Mouse (Mus musculus): ENCODE results near the gene Sumo3.

Sumo3 gene

DNA sequence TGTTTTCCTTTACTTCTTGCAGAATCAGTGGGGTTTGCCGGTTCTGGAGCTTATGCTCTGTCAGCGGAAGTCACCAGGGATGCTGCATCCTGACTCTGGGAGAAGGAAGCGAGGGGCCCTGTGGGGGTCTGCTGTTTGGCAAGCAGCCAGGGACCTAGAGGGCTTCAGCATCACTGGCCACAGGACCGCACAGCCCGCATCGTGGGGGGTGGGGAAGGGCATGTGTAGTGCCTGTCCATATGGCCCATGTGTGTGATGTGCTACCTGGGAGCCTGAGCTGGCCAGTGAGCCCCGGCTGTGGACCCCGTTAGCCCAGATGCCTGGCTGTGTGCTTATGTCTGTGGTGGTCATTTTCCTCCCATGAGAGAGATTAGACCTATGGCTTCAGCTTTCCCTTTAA lies 16.1 kb upstream of the Sumo3 start:
- no peak for DNase-seq

DNA sequence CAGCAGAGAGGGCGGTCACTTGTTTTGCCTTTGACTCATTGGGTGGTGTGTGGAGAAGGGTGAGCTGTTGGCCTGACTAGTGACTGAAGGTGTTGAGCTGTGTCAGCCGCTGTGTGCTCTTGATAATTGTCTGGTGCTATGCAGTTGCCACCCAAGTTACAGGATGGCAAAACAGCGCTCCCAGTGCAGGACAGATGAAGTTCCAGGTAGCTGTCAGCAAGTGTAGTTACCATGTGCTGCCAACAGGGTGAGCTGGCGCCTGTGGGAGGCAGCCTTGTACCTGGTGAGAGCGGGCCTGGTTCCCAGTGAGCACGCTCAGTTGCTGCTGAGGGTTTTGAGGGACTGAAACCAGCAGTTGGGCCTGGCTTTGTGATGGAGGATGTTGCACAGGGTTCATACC lies 15.1 kb upstream of the Sumo3 start:
- DNase-seq, result peak; percentile 66

DNA sequence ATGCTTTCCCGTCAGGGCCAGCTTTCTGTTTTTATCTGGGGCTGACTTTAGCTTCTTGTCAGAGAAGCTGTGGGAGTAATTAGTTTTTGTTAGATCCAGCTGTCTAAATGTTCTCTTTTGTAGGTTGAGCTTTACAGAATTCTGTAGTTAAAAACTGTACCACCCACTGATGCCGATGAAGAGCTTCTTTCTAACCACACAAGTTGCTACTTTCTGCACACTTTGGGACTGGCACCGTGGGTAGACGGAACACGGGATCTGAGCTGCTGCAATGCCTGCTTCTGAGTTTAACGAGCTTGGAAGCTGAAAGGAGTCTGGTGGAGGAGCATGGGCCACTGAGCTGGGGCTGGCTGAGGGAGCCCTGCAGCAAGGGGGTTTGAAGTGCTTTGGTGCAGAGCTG lies 14.4 kb upstream of the Sumo3 start:
- no peak for DNase-seq

DNA sequence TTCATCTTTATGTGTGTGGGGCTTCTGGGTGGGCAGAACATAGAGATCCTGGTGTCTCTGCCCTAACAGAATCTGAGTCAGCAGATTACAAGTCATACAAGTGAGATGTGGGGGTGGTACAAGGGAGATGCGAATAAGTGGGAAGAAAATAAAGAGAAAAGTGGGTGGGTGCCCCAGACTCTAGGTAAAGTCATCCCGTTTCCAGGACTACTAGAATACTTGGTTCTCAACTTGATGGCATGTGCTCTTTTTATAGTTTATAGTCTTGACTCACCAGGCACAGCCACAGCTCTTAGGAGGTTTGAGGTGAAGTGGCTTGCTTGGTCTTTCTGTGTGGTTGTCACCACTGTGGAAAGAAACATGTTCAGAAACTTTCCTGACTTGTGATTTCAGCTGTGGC lies 9.8 kb upstream of the Sumo3 start:
- DNase-seq, result no peak

DNA sequence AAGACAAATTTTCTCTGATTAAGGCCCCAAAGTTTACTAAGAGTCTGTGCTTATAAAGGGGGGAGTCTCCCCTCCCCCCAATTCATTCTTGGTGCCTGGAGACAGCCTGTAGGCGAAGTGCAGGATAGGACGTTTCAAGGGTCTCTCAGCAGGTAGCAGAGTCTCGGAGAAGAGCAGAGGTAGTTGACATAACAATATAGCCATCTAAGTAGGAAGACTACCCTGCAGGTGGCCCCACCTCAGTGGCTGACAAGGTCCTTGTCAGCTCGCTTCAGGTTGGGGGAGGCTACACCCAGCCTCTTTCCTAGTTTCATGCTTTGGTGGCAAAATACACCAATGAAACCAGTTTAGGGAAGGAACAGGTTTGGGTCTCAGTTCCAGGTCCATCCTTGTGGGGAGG lies 2.9 kb upstream of the Sumo3 start:
- DNase-seq, result no peak

DNA sequence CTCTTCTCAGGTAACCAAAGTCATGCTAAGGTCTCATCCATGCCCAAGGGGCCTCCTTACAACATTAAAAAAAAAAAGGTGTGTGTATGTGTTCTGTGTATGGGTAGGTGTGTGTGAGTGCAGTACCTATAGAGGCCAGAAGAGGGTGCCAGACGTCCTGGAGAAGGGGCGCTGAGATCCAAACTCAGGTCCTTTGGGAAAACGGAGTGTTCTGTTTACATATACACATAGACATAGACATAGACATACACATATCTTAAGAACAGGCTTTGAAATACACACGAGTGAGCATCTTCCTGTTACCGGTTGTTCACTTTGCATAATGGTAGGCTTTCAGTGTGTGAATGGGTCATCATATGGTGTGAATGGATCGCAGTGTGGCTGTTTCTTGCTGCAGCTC lies 1.8 kb upstream of the Sumo3 start:
- no peak for DNase-seq

DNA sequence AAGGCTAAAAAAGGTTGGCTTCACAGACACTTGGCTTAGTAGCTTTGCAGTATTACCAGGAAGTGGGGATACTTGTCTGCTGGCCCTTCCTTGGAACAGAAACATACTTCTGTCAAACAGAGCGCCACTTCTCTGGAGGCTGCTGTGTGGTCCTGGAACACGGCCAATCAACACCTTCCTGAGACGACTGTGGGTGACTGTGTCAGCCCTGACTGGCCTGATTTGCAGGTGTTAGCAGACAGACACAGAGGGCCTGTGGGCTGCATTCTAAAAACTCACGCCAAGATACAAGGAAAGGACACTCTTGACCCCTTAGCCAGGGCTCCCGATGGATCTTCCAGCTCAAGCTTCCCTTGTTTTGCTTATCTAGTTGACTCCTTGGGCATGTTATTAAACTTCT lies 939 bp upstream of the Sumo3 start:
- DNase-seq, result peak; percentile 57

DNA sequence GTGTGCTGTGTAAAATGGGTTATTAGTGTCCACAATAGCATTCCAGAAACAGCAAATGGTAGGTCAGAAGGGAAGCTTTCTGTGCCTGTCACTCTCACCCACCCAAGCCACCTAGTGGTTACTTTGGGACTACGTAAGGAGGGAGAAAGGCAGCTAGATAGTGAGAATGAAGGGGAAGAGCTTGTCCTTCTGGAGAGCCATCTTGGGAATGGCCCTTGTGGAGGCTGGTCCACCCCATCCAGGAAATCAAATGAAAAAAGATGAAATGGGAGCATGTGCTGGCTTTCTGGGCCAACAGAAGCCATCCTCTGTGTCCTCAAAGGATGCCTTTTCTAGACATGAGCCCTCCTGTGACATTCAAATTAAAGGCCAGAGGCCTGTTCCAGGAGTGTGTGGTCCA lies 529 bp upstream of the Sumo3 start:
- peak; percentile 64 for DNase-seq

DNA sequence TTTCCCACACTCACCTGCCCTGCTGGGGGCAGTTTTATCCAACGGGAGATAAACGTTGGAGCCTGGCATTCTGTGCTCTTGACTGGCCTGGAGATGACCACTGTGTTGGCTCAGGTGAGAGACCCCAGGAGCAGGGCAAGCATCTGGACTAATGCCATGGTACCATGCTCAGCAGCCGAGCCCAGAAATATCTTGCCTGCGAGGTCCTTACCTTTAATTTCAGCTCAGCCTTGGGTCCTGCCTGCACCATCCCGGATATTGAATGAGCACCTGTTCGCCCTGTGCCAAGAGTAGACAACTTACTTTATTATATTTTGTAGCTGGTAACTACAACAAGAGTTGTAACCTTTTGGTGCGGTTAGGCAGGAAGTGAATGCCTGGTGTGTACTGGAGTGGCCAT lies 958 bp downstream of the Sumo3 start:
- DNase-seq, result no peak

DNA sequence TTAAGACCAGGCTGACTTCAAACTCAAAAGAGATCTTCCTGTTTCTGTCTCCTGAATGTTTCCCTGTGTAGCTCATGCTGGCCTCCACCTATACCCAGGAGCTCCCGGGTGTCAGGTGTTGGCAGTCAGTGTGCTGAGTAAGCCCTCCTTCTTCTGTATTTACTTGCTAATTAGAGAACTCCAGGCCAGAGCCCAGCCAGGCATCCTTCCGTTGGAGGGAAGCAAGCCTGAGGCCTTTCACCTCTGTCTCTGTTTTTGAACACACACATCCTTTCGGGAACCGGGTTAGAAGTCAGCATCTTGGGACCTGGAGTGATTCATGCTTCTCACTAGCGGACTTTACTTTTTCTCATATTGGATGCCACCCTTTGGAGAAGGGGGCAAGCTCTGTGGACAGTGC lies 1.5 kb downstream of the Sumo3 start:
- DNase-seq, result no peak

DNA sequence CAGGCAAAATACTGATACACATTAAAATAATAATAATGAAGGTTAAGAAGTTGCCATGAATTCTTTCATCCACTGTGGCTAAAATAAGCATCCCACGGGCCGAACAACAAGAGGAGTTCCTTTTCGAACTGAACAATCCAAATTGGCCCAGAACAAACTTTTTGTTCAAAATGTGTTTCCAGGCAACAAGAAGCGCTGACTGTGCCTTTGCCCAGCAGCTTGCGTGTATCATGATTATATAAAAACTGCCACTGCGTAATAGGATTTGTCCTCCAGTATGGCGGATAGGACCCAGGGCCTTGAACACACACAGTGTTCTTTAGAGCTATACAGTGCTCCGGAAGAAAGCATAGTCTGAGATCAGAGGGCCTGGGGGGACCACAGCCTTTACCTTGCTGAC lies 2.7 kb downstream of the Sumo3 start:
- DNase-seq, result no peak

DNA sequence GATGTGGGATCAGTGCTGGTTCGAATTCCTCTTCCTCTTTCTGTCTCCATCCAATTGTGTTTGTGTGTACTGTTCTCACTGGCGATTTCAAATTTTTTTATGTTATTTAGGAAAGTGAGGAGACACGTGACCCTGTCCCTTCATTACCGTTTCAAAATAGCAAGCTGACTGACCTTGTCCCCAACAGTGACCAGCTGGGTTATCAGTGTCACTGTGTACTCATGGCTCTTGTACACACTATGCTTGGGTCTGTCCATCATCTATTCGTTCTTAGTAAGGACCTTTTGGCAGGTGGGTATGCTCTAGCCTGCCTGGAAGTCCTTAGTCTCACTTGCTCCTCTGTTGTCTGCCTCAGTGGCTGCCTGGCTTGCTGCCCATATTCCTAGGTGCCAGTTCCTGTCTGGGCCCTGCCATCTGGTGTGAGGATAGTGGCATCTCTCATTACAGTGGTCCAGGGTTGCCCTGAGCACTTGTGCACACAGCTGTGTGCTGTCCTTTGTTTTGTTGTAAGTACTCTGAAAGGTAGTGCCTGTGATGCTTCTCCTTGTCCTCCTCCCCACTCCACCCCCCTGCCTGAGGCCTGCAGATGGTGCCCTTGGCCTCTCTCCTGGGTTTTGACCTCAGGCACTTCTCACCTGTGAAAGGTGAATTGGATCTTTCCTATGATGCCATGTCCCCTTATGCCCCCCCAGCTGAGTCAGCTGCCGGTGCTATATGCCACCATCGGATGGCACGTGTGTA lies 4.5 kb downstream of the Sumo3 start:
- DNase-seq, result no peak

DNA sequence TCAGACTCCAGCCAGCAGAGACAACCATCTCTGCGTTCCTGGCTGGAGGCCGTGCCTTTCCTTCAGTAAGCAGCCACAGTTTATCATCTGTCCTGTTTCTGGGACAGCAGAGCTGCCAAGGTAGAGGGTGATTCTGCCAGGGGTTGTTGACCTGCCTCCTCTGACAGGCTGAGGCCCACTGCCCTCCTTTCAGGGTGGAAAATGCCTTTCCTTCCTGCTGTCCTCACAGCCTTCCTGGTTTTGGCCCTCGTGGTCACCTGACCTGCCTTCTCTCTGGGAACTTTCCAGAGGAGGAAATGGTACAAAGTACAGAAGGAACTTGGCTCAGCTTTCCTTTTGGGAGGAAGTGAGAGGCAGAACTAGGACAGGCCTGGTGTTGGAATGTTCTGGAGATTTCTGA lies 7.5 kb downstream of the Sumo3 start:
- DNase-seq, result peak; percentile 86

DNA sequence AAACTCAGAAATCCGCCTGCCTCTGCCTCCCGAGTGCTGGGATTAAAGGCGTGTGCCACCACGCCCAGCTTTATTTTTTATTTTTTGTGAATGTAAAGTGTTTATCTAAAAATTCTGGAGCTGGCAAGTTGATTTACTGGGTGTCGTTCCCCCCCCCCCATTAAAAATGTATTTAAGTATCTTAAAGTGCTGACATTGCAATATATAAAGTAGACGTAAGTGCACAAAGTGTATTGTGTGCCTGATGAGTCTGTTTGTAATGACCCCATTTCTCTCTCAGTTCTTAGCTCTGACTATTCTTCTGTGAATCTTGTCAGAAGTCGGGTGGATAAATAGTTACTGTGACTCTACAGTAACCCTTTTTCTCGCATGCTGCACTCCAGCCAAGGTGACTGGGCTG lies 9.8 kb downstream of the Sumo3 start:
- no peak for DNase-seq

DNA sequence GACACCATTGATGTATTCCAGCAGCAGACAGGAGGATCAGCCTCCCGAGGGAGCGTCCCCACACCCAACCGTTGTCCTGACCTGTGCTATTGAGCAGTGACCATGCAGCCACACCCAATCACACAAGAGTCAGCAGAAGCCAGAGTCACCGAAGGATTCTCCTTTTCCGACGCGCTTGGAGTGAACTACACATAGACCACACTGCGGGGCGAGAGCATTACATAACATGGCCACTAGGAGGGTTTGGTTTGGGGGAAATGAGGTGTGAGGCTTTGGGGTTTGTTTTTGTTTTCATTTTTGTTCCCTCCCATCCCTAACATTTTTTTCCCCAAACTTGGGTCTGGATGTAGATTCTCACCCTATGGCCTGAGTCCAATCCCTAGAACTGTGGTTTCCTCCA lies 10.3 kb downstream of the Sumo3 start:
- no peak for DNase-seq

DNA sequence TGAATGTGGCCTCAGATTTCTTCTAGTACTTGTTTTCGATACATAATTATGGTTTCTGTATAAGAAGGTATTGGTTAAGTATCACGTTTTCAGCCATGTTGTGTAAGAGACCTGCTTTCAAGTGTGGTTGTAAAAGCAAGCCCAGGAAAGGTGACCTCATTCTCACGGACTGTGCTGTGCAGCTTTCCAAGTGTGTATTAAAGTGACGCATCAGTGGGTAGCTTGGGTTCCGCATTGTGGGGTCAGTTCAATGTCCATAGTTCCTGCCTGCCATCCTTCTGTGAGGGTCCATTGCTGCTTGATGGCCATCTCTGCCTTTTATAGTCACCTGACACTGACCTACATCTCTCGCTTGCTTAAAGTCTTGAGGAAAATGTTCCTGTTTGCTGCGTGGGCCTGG lies 11.0 kb downstream of the Sumo3 start:
- DNase-seq, result no peak

DNA sequence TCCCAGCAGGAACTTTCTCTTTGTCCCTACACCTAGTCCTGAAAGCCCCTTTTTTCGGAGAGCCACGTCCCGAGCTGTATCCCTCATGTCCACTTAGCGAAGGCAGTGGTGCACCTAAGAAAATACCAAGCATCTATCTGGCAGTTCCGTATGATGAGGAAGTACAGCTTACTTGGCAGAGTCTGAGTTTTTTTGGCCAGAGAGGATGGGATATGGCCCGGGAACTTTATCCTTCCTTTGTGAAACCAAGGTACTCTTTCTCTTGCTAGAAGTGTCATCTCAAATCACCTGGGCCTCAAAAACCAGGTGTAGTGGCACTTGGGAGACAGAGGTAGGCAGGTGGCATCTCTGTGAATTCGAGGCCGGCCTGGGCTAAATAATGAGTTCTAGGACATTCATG lies 15.6 kb downstream of the Sumo3 start:
- no peak for DNase-seq

DNA sequence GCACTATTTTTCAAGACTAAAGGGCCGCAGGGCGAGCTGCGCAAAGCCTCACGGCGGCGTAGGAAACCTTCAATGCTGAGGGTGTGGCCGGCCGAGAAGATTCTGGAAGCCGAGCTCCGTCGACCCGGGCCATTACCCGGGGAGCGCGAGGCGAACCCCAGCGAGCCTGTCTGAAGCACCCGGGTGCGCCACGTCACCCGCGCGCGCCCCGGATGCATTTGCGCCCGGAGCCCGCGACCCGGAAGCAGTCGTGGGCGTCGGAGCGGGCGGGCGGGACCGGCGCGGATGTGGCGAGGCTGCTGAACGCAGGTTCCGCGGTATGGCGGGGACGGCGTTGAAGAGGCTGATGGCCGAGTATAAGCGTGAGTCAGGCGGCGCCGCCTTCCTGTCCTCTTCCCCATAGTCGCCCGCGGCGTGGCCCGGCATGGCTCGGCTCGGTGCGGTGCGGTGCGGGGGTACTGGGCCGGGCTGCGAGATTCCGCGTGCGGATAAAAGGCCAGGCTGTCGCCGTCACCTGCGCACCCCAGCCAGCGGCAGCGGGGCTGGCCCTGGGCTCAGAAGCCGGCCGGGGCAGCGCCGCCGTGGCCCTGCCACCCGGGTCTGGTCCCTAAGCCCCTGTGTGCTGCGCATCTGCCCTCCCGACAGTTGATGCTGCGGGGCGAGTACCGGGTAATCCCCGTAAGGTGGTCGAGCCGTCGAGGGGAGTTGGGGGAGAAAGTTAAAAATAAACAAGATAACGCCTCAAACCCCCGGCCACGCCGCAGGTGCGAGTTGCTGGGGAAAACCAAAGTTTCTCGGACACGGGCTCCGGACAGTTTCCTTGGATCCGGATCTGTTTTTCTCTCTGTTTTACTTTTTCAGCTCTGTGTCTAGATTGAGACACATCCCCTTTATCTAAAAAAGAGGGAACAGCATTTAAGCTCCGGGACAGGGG lies 16.4 kb downstream of the Sumo3 start, which contains the start of gene Ube2g2:
Gene Ube2g2, plus strand, starts transcription at position 221 of the 934 bp plus-strand sequence.
- DNase-seq, result peak; percentile 94

DNA sequence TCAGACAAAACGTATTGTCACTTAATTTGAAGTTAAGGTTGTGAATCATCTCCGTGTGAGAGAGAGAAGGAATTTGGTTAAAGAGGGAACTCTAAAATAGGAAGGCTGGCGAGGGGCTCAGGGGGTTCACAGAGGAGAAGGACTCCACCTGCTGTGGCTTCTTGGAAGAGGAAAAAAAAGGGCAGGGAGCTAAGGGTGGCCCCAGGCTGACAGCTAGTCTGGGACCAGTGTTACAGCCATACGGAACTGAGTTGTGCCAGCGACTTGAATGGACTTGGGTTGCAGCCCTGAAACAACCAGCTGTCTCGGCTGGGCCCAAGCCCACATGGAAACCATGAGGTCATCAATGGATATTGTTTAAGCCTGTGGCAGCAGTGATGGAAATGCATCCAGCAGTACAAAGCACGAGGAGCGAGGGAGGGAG lies 17.2 kb downstream of the Sumo3 start:
- peak; percentile 80 for DNase-seq

DNA sequence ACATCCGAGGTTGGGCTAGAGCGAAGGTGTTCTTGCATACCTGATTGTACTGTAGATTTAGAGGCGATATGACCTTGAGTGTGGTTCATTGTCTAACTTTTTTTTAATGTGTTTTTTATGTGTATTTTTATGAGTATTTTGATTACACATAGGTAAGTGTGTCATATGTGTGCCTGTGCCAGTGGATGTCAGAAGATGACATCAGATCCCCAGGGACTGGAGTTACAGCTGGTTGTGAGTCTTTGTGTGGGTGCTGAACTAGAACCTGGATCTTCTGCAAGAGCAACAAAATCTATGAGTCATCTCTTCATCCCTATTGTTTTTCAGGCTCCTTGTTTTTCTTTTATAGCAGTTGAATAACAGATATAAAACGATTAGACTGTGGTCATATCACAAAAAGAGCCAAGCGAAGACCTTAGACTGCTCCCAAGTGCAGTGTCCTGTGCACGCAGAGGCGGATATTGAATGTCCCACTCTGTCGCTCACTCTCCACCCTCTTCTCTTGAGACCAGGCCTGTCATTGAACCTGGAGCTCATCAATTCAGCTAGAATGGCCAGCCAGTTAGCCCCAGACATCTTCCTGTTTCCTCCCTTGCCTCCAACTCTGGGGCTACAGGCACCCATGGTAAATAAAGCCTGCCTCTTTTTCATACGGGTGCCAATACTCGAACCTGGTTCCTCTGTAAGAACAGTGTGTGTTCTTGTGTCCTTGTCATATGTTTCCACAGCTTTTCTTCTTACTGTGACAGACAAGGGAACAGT lies 17.9 kb downstream of the Sumo3 start:
- no peak for DNase-seq

DNA sequence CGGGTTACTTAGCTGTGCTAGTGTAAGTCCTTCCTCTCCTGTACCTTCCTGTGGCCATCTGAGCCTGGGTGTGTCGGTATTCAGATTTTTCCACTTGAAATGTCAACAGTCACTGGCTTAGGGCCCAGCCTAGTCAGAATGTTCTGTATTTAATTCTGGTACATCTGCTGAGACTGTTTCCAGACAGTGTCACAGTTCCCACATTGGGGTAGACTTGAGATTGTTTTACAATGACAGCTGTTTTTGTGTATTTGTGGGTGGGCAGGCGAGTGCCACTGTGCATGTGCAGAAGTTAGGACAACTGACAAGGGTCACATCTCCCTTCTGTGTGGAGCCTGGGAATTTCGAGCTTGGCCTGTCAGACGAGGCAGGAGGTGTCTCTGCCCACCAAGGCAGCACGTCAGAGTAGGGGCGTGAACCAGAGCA lies 18.7 kb downstream of the Sumo3 start:
- peak; percentile 80 for DNase-seq

DNA sequence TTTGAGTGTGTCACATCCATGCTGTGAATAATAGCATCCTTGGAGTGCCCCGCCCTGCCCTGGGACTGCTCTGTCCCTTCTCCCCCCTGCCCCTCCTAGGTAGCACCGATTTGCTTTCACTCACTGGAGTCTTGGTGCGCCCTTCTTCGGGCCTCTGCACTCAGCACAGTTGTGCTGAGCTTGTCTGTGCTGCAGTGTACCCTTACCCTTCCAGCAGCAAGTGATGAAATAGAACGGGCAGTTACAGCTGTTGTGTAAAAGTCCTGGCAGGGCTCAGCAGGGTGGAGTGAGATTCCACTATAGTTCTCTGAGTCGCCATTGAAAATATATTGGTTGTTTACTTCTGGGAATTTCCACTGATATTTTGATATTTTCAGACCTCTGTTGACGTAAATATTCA lies 20.1 kb downstream of the Sumo3 start:
- DNase-seq, result peak; percentile 22

DNA sequence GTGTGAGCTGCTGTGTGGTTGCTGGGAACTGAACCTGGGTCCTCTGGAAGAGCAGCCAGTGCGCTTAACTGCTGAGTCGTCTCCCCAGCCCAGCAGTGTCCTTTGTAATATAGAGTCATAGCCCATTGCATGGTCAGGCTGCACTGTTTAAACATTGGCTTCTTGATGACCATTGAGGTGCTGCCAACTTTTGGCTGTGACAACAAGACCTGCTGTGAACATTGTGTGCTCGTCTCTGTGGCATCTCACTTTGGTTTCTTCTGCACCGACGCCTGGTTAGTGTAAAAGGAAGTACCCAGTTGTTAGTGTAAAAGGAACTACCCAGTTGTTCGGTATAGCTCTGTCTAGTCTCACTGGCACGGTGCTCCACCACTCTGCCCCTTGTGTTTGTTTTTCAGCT lies 20.7 kb downstream of the Sumo3 start:
- DNase-seq, result no peak
